Mouse (Mus musculus) embryonic stem cell, embryonic (primary cell): ENCODE measurements at regions not wholly inside any gene's neighbourhood (a gene's known extent, or its start where the extent isn't known, plus 50 kb on each side); places are given as distances from the start of the nearest gene placed in this dataset.

Experiments
- CTCF ChIA-PET, 4 experiments: fragments of 300-600 bp in 2 of 4; fragments of 350-600 bp in 2 of 4; sonication (Branson Sonifier 250); formaldehyde crosslinking; loops; one replicate each; lab custom pipeline; 2022; ENCODE audit warnings: inconsistent platforms in 2 of 4; lab: Charles Lee
- POLR2A ChIA-PET, 4 experiments: fragments of 300-600 bp in 2 of 4; fragments of 350-600 bp in 2 of 4; sonication (Branson Sonifier 250); formaldehyde crosslinking; loops; one replicate each; lab custom pipeline; 2022; ENCODE audit warnings: antibody characterized with exemption in 4 of 4, inconsistent platforms in 1 of 4; lab: Charles Lee

- ChIA-PET CTCF (interaction anchor here in 1 of 4 experiments (0.6 kb wide), 1 partner anchor 263 kb away, joined by 3 read pairs; no protein-coding TSS in a partner anchor), POLR2A (interaction anchor here in 1 of 4 experiments (1.9 kb wide), 1 partner anchor 11 kb away, joined by 4 read pairs; no protein-coding TSS in a partner anchor)
Observed at GRCm38 (mm10) chr10:5747681-5748080, 57.7 kb downstream of the Fbxo5 start.

DNA sequence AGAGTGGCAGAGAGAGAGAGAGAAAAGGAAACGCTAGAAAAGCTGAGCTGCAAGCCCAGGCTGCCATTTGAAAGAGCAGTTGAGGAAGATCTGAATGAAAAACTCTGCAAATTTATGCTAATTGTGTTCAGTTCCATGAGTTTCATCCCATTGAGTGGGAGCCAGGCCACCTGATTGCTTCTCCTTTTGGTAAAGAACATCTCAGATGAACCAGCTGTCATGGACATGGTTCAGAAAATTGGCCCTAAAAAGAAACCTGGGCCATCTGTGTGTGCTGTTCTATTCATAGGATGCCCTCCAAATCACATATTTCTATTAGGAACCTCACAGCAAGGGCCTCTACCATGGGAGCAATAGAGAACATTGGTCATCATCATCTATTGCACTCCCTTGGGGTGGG is 70.3 kb downstream of the Fbxo5 start:
- POLR2A ChIA-PET, result no interaction called here

GRCm38 (mm10) chr10:5699791-5700190 is 60.8 kb downstream of the Vip start:
- POLR2A ChIA-PET, result no interaction called here
- CTCF ChIA-PET, result interaction anchor here in 1 of 4 experiments (0.6 kb wide), 1 partner anchor 37 kb away, joined by 3 read pairs; no protein-coding TSS in a partner anchor

More for the DNA sequence above, 70.3 kb downstream of the Fbxo5 start:
- CTCF ChIA-PET, result no interaction called here

DNA sequence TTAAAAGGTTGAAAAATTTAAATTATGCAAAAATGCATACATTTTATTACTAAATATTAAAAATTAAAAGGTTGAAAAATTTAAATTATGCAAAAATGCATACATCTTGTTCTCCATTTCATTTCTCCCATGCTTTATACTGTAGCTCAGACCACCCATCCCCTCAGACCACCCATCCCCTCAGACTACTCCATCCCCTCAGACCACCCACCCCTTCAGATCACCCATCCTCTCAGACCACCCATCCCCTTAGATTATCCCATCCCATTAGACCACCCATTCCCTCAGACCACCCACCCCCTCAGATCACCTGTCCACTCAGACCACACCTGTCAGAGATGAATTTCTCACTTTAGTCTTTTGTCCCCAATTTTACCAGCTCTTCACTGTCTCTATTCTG is 58.4 kb downstream of the Vip start:
- ChIA-PET CTCF (interaction anchor here in 2 of 4 experiments (0.7 to 0.8 kb wide), 2 partner anchors 68 to 127 kb away, joined by 3 read pairs; partner anchors contain the start of gene Mtrf1l (in 1 of the 2)), POLR2A (interaction anchor here in 1 of 4 experiments (0.8 kb wide), 1 partner anchor 100 kb away, joined by 5 read pairs; no protein-coding TSS in a partner anchor)
